Mouse (Mus musculus): ENCODE data around the gene Lilrb4a.

- TF ChIP-seq CTCF (IDR thresholded peaks at IDR 0.05; ENCODE audit: borderline replicate concordance, control insufficient read depth, extremely low read depth, insufficient read depth, low read length, poor library complexity): no peak
- no peak for TF ChIP-seq POLR2A (IDR thresholded peaks at IDR 0.05; ENCODE audit: control insufficient read depth, extremely low read depth, insufficient read depth, low read length, poor library complexity)
Measured at GRCm38 (mm10) chr10:51528840-51529434, 38.2 kb downstream of the Lilrb4a start.
